Mouse (Mus musculus) thymus, postnatal 10 days (tissue): ENCODE data around the gene Frem3.

Source experiments
- DNase-seq, 2 experiments: peaks; one replicate each; pipeline ENCODE4 v3.0.0; 2021; ENCODE audit warnings: low spot score in 2 of 2

Frem3 gene

DNA sequence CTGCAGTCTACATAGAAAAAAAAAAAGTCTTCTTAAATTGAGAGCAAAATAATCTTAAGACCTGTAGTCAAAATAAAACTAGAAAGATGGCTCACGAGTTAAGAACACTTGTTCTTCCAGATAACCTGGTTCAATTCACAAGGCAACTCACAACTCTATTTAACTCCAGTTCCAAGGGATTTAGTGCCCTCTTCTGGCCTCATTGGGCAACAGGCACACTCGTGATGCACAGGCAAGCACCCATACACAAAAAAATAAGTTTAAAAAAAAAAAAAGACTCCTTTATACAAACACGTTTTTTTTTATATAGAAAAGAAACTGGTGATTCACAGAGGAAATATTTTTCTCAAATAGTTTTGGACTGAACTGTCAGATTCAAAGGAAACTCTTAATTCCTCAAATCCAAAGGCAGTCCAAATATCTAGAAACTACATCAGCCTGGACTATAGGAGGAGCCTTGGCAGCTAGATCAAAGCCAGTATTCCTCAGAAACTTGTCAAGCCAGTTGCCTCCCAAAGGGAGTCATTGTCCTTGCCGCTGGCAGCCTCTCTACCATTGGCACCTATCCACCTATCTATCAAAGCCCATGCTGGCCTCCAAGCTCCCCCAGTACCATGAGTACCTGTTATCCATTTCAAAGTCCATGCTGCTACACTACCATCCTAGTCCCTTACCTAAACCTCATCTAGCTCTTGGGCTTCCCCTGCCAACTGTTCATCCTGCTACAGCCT lies 100.0 kb downstream of the Frem3 start:
- no peak for DNase-seq

DNA sequence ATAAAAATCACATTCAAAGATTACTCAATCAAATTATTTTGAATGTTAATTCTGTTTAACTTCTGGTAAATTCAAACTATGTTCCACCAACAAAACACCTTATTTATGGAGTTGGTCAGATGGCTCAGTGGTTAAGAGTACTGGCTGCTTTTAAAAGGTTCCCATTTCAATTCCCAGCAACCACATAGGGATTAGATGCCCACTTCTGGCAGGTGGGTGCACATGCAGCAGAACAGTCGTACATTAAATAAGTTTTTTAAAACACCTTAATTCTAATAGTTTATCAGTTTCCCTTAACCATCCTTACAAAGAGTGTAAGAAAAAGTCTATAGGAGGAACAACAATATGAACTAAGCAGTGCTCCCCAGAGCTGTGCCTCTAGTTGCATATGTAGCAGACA lies 103.6 kb downstream of the Frem3 start:
- DNase-seq = no peak

DNA sequence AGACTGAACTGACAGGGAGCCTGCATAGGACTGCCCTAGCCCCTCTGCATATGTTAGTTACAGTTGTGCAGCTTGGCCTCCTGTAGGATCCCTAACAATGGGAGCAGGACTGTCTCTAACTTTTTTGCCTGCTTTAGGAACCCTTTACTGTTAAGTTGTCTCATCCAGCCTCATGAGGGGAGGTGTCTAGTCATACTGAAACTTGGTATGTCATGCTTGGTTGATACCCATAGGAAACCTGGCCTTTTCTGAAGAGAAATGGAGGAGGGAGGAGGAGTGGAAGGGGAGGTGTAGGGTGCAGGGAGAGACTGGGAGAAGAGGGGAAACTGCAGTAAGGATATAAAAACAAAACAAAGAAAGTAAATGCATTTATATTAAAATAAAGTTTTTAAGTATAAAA lies 121.4 kb downstream of the Frem3 start:
- DNase-seq = no peak

DNA sequence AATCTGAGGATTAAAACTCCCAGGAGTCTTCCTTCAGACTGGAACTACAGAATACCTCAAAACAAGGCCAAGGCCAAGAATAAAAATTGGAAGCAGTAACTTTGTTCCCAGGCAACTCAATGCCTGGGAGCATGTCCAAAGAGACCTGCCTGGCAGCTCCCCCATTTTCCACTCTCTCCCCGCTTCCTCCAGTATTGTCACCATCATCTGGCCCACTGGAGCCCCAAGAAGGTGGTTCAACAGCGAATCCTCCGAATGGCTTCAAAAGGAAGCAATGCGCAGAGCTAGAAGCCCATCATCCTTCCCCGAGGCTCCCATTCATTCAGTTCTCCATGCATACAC lies 127.1 kb downstream of the Frem3 start:
- peak; percentile 5 for DNase-seq

DNA sequence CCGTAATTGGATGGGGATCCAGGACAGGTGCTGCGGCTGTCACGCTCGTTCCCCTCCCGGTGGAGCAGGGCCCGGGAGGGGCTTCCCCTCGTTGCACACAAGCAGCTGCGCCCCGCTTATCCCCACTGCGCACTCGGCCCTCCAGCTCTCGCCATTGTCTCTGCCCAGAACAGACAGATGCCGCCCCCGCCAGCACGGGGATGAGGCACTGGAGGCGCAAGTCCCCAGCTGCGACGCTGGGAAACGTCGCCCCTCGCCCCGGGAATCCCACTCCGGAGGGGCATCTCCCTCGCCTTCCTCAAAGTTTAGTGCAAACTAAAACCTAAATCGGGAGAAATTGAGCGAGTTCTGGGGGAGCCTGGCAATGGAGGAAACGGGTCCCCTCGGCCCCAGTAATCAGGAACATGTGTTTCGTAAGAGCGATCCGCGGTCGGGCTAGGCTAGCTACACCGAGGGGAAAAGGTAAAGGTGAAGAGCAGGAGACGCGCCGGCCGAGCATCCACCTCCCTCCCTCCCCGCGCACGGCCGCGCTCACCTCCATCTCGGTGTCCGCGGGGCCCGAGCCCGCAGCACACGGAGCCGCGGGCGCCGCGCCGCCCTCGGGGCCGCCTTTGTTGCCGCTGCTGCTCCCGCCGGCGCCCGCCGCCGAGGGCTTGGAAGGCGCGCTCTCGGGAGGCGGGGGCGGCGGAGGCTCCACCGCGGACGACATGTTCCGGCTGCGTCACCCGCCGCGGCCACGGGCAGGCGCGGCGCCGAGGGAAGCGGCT lies 127.7 kb downstream of the Frem3 start:
- peak; percentile 44 to 57 for DNase-seq

DNA sequence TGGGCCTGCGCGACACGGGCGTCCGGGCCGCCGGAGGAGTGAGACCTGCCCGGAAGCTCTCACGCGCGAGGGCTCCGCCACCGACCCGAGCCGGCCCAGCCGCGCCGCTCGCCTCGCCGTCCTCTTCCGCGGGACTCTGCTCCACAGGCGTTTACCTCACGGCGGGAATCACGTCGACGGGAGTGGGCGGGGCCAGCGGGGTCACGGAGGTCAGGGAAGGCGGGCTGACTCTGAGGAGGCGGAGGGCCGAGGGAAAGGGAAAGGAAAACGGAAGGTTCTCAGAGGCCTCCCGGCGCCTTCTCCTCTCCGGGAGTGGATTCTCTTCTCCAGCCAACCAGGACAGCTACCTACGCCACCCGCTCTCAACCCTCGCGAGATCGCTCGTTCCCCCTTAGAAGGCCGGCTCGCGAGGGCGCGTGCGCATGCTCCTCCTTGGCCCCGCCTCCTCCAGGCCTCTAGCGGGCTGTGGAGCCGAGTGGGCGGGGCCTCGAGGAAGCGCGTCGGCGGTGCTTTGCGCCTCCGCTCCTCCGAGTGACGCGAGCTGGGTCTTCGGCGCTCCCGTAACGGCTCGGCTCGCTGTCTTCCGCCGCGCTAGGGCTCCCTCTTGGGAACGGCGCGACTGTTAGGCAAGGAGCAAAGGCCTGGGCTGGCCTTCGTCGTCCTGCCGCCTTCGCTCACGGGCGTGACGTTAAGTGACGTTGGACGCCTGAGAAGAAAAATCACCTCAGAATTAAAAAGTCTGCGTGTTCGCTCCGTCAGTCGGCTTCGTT lies 128.5 kb downstream of the Frem3 start, which contains the start of gene Smarca5:
Gene Smarca5, minus strand, starts transcription at position 343 of the 770 bp plus-strand sequence.
- DNase-seq = peak; percentile 90 to 94

DNA sequence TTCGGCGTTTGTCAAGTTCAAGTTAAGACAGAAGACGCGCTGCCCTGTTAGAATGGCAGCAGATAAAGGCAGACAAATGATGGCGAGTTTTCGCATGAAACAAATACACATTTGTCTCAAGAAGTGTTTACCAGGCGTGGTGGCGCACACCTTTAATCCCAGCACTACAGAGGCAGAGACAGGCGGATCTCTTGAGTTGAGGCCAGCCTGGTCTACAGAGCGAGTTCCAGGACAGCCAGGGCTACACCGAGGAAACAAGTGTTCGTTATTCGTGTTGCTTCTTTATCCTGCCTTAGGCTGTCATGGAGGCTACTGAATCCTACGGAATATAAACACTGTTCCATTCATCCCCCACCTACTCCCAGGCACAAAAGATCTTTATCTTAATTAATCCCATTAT lies 129.1 kb downstream of the Frem3 start:
- no peak for DNase-seq
